Mouse (Mus musculus): ENCODE data around the gene Kmt2e. TPM values are rescaled to one million over a fixed set of nuclear protein-coding genes. Genes with fewer than 3 reads are reported as not detected.

The Kmt2e gene
- total RNA-seq (2022) = 100 to 1,000 TPM in 3 of 4 experiments, 10 to 100 TPM in 1; 95.8 to 105 (median 101) TPM

DNA sequence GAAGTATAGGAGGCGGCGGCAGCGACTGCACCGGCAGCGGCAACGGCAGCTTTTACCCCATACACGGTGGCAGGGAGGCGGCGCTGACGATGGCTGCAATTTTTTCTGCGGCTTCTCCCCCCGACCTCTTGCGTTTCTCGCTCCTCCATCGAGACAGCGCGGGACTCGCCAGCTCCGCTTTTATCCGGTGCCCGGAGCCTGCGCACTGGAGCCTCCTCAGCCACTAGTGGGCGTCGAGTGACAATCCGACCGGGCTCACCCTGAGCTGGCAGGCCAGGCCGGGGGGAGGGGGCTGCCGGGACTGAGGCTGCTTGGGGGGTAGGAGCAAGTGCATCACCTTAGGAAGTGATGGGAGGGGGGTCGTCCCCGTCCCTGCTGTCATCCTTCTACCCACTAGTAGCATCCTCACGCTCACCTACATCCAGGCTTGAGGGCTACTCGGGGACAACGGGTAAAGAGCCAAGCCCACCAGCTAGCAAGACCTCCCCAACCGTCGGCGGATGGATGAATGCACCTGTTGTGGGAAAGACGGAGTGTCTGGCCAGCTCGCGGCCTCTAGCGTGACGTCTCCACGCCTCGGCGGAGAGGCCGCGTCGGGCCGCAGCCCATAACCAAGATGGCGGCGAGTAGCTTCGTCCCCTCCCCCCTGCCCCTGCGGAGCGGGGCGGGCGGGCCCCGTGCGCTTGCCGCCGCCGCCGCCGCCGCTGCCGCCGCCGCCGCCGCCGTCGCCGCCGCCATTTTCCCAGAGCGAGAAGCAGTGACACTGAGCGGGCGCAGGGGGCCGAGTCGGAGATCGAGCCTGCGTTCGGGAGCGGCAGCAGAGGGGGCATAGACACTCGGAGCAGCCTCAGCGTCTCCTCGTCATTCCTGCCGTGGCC, at the start of gene Kmt2e:
Gene Kmt2e, plus strand, starts transcription at position 722 of the 878 bp plus-strand sequence.
- peak; percentile 87 to 94 for DNase-seq (ENCODE audit: low spot score in 2 of 2)

GRCm38 (mm10) chr5:23385136-23385535, 49.1 kb upstream of the Kmt2e start:
- DNase-seq (ENCODE audit: low spot score in 2 of 2) = no peak

DNA sequence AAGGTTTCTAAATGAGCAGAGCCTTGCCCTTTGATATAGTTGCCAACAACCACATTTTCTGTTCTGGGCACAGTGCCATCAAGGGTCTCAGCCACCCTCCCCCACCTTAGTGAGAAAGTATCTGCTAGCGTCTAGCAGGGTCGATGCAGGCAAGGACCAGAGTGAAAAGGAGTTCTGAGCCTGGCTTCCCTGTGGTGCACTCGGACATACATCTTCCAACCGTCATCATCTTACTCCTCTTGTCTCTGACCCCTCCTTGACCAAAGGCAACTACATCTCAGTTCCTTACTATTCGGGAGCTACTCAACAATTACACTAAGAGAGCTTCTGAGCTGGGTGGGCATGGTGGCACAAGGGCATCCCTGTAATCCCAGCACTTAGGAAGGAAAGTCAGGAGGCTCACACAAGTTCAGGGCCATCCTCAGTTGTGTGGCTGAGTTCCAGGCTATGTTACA, 48.5 kb upstream of the Kmt2e start:
- DNase-seq (ENCODE audit: low spot score in 2 of 2) = no peak

- DNase-seq (ENCODE audit: low spot score in 2 of 2) = peak; percentile 64 to 86
These were observed 47.5 kb upstream of the Kmt2e start for GRCm38 (mm10) chr5:23386562-23387312.

GRCm38 (mm10) chr5:23387313-23387666, 47.0 kb upstream of the Kmt2e start:
- DNase-seq (ENCODE audit: low spot score in 2 of 2) = no peak

DNA sequence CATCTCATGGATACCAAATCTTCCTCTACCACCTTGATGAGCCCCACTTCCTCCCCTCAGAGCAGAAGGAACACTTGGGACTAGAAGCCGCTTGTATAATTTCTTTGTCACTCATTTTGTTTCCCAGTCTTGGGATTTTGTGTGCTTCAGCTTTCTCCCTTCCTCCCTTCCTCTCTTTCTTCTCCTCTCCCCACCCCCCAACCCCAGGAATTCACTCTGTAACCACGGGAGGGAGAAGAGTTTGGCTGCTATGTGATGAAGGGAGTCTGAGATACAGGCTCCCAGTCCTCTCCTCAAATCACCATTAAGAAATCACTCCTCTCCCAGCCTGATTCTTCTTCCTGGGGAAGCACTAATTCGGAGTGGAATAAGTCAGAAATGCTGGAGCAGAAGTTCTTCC, 46.1 kb upstream of the Kmt2e start:
- no peak for DNase-seq (ENCODE audit: low spot score in 2 of 2)

GRCm38 (mm10) chr5:23389601-23390305, 44.5 kb upstream of the Kmt2e start:
- DNase-seq (ENCODE audit: low spot score in 2 of 2) = no peak

- DNase-seq (ENCODE audit: low spot score in 2 of 2) = no peak
These were observed 42.5 kb upstream of the Kmt2e start for GRCm38 (mm10) chr5:23391714-23392113.

GRCm38 (mm10) chr5:23393870-23394269, 40.4 kb upstream of the Kmt2e start:
- DNase-seq (ENCODE audit: low spot score in 2 of 2) = no peak

- DNase-seq (ENCODE audit: low spot score in 2 of 2) = peak in 1 of 2 experiments; percentile 62
These were observed 39.7 kb upstream of the Kmt2e start for GRCm38 (mm10) chr5:23394366-23395145.

GRCm38 (mm10) chr5:23395721-23396120, 38.5 kb upstream of the Kmt2e start:
- DNase-seq (ENCODE audit: low spot score in 2 of 2) = no peak

DNA sequence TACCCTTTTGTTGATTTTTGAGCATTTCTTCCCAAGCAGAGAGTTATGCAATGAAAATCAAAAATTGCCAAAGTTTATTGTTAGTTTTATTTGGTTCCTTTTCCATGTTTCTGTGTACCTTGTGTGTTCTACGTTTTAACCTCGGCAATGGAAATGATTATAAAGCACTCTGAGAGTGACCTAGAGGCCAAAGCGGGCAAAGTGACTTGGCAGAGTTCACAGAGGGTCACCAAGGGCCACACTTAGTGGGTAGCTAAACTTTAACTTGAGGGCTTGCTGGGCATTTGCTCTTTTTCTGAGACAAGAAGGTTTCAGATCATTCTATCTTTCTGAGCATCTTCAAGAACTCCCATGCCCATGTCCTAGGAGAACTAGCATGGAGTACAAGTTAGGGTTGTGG, 37.5 kb upstream of the Kmt2e start:
- no peak for DNase-seq (ENCODE audit: low spot score in 2 of 2)

- DNase-seq (ENCODE audit: low spot score in 2 of 2) = no peak
These were observed 34.1 kb upstream of the Kmt2e start for GRCm38 (mm10) chr5:23400156-23400555.

- DNase-seq (ENCODE audit: low spot score in 2 of 2) = no peak
These were observed 33.4 kb upstream of the Kmt2e start for GRCm38 (mm10) chr5:23400868-23401267.

DNA sequence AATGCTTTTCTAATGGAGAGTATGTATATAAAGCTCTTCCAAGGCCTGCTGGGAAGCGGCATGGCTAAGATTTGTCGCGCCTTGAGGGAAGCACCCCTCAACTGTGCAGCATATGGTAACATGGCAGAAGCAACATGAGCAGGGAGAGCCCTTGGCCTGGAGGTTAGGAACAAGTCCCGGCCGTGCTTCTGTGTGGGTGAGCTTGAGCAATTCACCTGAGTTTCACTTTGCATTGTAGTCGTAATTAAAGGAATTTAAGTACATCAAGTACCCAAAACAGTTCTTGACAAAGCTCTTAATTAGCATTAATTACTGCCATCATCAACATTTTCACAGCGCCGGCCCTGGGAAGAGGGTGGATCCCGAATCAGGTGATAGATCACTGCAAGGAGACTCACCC, 32.9 kb upstream of the Kmt2e start:
- DNase-seq (ENCODE audit: low spot score in 2 of 2) = no peak

GRCm38 (mm10) chr5:23401999-23402398, 32.2 kb upstream of the Kmt2e start:
- DNase-seq (ENCODE audit: low spot score in 2 of 2) = no peak

DNA sequence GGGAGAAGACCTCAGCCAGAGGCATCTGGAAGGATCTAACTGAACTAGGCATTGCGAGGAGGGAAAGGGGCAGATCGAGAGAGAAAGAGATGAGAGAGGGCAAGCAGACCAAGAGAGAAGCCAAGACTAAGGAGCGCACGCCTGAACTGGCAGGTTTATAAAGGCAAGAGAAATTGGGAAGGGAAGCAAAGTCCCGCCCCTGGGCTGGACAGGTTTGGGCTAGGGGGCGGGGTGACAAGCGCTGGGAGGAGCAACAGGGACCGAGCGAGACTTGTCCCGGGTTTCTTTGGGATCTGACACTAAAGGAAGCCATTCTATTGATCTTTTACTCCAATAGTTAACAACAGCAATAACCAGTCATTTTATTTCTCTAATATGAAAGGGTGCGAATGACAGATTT, 31.1 kb upstream of the Kmt2e start:
- DNase-seq (ENCODE audit: low spot score in 2 of 2) = no peak

DNA sequence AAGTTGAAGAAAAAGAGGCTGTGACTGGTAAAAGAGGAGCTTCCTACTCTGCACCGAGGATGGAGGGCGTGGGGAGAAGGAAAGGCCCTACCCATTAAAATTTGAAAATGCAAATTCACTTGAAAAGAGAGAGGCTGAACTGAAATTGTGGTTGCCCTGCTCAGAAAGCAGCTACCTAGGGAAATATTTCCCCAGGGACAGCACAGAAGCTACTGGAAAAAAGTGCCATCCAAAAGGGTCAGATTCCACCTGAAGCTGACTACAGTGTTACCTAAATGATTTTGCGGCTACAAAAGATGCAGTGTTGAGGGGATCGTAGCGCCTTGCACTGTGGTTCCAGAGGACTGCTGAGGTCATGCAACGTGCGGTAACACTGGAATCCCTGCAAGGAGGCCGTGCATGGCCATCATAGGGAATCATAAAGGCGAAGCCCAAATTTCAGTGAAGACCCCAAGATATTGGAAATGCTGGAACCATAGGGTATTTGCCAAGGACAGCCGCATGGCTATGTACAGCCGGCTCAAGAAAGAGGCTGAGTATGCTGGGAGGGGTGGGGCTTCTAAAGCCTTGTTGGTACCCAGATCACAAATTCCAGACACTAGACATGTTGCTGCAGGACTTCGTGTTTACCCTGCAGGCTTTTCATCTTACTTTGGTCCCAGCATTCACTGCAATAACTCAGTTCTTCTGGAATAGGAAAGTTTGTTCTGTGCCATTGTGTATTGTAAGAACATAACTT, 28.4 kb upstream of the Kmt2e start:
- DNase-seq (ENCODE audit: low spot score in 2 of 2) = no peak

DNA sequence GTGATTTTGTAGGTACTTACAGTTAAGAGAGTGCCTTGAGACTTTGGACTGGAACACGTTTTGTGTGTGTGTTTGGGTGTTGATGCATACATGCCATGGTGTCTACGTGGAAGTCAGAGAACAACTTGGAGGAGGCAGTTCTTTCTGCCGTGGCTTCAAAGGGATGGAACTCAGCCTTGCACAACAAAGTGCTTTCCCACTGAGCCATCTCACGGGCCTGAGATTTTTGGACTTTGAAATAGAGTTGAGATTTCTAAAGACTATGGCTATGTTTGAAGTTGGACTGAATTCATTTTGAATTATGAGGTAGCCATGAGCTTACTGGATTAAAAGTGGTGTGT, 27.9 kb upstream of the Kmt2e start:
- DNase-seq (ENCODE audit: low spot score in 2 of 2) = no peak

- DNase-seq (ENCODE audit: low spot score in 2 of 2) = no peak
These were observed 26.1 kb upstream of the Kmt2e start for GRCm38 (mm10) chr5:23408106-23408505.

All from left cerebral cortex, adult 8-10 months (tissue).